Mouse (Mus musculus): Measurements from ENCODE around the gene Coro2b. TPM values are rescaled to one million over a fixed set of nuclear protein-coding genes. Genes with fewer than 3 reads are reported as not detected.

The Coro2b gene
- polyA plus RNA-seq, 1 experiment from 2014 or later, result 1.9 TPM

DNA sequence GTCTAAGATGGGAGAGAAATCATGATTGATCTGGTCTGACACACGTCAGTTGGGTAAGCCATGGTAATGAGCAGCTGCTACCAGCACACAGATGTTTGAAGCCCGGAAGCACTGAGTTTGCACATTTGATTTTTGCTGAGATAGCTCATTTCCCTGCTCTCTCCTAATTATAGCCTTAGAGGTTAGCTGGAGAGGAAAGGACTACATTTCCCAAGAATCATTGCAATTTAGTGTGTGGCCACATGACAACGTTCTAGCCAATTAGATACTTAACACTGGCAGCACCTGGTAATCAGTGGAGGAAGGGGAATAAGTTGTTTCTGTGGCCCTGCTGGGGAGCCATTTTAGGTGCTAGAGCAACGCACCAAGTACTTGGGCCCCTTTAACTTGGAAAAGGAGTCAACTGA lies 26.3 kb downstream of the Coro2b start:
- no peak overlapping the region for H3K4me2 ChIP-seq (ENCODE audit: low read depth, low read length)

GRCm38 (mm10) chr9:62509617-62510016 lies 27.2 kb downstream of the Coro2b start:
- H3K36me3 ChIP-seq (ENCODE audit: control insufficient read depth, insufficient read depth), result no peaks in the 10 kb centered on the region
- 68% methylated on average over 6 of the region's 6 CpGs for WGBS (ENCODE audit: insufficient replicate concordance)

More for the DNA sequence above, 26.3 kb downstream of the Coro2b start:
- H3K9me3 ChIP-seq (replicated peaks; ENCODE audit: control insufficient read depth, low read length), result no peaks in the 10 kb centered on the region
- H3K9ac ChIP-seq (ENCODE audit: low read depth, low read length), result no peak overlapping the region
- peak; percentile 35; the same call in 1 of the 2 replicates for ATAC-seq (ENCODE audit: low read depth)
- H3K36me3 ChIP-seq (ENCODE audit: control insufficient read depth, insufficient read depth), result no peaks in the 10 kb centered on the region
- H3K4me3 ChIP-seq (ENCODE audit: low read depth, low read length), result no peak overlapping the region
- H3K27me3 ChIP-seq (ENCODE audit: control insufficient read depth, insufficient read depth, low read depth, low read length), result no peaks in the 10 kb centered on the region
- H3K27ac ChIP-seq (ENCODE audit: low read length), result no peak overlapping the region
- H3K4me1 ChIP-seq (ENCODE audit: control insufficient read depth, low read depth, low read length), result no peaks in the 10 kb centered on the region
- WGBS (ENCODE audit: insufficient replicate concordance), result 30% methylated on average over 4 of the region's 4 CpGs

DNA sequence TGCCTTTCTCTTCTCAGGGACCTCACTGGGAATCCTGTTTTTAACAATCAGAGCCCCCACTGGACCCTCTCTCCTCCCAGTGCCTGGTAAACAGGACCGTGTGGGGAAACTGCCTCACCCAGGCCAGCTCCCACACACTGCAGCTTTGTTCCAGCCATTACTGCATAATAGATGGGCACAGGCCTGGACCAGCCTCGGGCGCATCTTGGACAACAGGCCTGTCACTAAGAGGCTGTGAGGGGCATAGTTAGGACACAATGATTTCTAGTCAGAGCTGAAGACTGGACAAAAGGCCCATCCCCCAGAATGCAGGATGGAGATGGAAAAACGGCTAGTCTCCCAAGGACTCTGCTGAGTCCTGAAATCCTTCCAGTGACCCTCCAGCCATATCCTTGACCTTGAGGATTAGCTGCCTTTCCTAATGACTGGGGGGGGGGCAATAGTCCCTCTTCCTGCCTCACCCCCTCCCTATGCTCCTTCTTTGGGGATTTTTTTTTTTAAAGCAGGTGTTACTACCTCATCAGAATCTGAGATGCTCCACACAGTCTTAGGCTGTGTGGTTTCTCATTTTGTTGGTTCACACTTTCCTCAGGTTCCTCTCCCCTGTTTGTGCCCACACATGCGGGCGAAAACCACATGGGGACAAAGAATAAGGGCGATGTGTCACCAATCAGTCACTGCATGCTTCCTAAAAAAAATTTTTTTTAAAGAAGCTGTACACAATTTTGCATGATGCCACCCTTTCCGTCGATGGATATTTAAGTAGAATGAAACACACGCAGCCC lies 27.9 kb downstream of the Coro2b start:
- Histone ChIP-seq H3K4me1 (ENCODE audit: control insufficient read depth, low read depth, low read length) (no peaks in the 10 kb centered on the region), H3K9ac (ENCODE audit: low read depth, low read length) (no peak overlapping the region), H3K27ac (ENCODE audit: low read length) (no peak overlapping the region), H3K4me2 (ENCODE audit: low read depth, low read length) (no peak overlapping the region), H3K4me3 (ENCODE audit: low read depth, low read length) (no peak overlapping the region), H3K27me3 (ENCODE audit: control insufficient read depth, insufficient read depth, low read depth, low read length) (no peaks in the 10 kb centered on the region), H3K9me3 (replicated peaks; ENCODE audit: control insufficient read depth, low read length) (no peaks in the 10 kb centered on the region), H3K36me3 (ENCODE audit: control insufficient read depth, insufficient read depth) (no peaks in the 10 kb centered on the region)
- 57% methylated on average over 10 of the region's 10 CpGs for WGBS (ENCODE audit: insufficient replicate concordance)
- ATAC-seq (ENCODE audit: low read depth), result no peak

More at GRCm38 (mm10) chr9:62509617-62510016, 27.2 kb downstream of the Coro2b start:
- Histone ChIP-seq H3K9ac (ENCODE audit: low read depth, low read length) (no peak overlapping the region), H3K9me3 (replicated peaks; ENCODE audit: control insufficient read depth, low read length) (no peaks in the 10 kb centered on the region), H3K4me3 (ENCODE audit: low read depth, low read length) (no peak overlapping the region), H3K4me2 (ENCODE audit: low read depth, low read length) (no peak overlapping the region), H3K27ac (ENCODE audit: low read length) (no peak overlapping the region), H3K27me3 (ENCODE audit: control insufficient read depth, insufficient read depth, low read depth, low read length) (no peaks in the 10 kb centered on the region), H3K4me1 (ENCODE audit: control insufficient read depth, low read depth, low read length) (no peaks in the 10 kb centered on the region)
- no peak for ATAC-seq (ENCODE audit: low read depth)

DNA sequence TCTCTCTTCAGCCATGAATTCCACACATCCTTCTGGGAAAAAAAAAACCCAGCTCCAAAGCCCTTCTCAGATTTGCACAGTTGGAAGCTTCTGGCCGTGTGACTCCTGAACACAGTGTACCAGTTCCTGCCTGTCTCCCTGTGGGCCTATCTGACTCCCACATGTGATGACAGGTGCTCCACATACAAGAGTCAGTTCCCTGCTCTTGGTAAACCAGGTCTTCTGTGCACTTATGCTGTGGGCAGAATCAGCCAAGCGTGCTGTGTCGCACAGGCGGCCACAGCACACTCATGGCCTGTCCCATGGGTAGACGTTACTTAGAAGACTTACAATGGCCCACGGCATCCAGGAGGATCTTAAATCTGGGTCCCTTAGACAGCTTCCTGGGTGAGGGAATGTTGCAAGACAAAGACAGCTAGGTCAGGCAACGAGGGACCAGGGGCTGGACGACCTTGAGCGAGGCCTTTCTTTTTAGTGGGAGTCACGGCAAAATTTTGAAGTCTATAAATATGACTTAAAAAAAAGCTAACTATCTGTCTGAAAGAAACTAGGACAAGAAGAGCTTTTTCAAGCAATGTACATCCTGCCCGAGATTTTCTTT lies 30.3 kb downstream of the Coro2b start:
- no peak overlapping the region for H3K27ac ChIP-seq (ENCODE audit: low read length)
- ATAC-seq (ENCODE audit: low read depth), result no peak
- H3K27me3 ChIP-seq (ENCODE audit: control insufficient read depth, insufficient read depth, low read depth, low read length), result no peaks in the 10 kb centered on the region
- H3K4me3 ChIP-seq (ENCODE audit: low read depth, low read length), result no peak overlapping the region
- WGBS (ENCODE audit: insufficient replicate concordance), result 65% methylated on average over 11 of the region's 11 CpGs
- no peaks in the 10 kb centered on the region for H3K36me3 ChIP-seq (ENCODE audit: control insufficient read depth, insufficient read depth)
- no peak overlapping the region for H3K9ac ChIP-seq (ENCODE audit: low read depth, low read length)
- no peaks in the 10 kb centered on the region for H3K9me3 ChIP-seq (replicated peaks; ENCODE audit: control insufficient read depth, low read length)
- H3K4me1 ChIP-seq (ENCODE audit: control insufficient read depth, low read depth, low read length), result no peaks in the 10 kb centered on the region
- no peak overlapping the region for H3K4me2 ChIP-seq (ENCODE audit: low read depth, low read length)

- WGBS (ENCODE audit: insufficient replicate concordance), result 53% methylated on average over 7 of the region's 7 CpGs
- Histone ChIP-seq H3K27ac (ENCODE audit: low read length) (no peak overlapping the region), H3K4me1 (ENCODE audit: control insufficient read depth, low read depth, low read length) (no peaks in the 10 kb centered on the region), H3K4me3 (ENCODE audit: low read depth, low read length) (no peak overlapping the region), H3K9ac (ENCODE audit: low read depth, low read length) (no peak overlapping the region), H3K4me2 (ENCODE audit: low read depth, low read length) (no peak overlapping the region), H3K9me3 (replicated peaks; ENCODE audit: control insufficient read depth, low read length) (no peaks in the 10 kb centered on the region), H3K27me3 (ENCODE audit: control insufficient read depth, insufficient read depth, low read depth, low read length) (no peaks in the 10 kb centered on the region), H3K36me3 (ENCODE audit: control insufficient read depth, insufficient read depth) (no peaks in the 10 kb centered on the region)
- ATAC-seq (ENCODE audit: low read depth), result no peak
Observed at GRCm38 (mm10) chr9:62504129-62504528, 32.7 kb downstream of the Coro2b start.

GRCm38 (mm10) chr9:62502361-62502760 lies 34.5 kb downstream of the Coro2b start:
- ATAC-seq (ENCODE audit: low read depth), result no peak
- no peaks in the 10 kb centered on the region for H3K9me3 ChIP-seq (replicated peaks; ENCODE audit: control insufficient read depth, low read length)
- no peak overlapping the region for H3K4me2 ChIP-seq (ENCODE audit: low read depth, low read length)
- WGBS (ENCODE audit: insufficient replicate concordance), result 46% methylated on average over 2 of the region's 2 CpGs
- H3K4me3 ChIP-seq (ENCODE audit: low read depth, low read length), result no peak overlapping the region
- no peak overlapping the region for H3K9ac ChIP-seq (ENCODE audit: low read depth, low read length)
- H3K27ac ChIP-seq (ENCODE audit: low read length), result no peak overlapping the region
- no peaks in the 10 kb centered on the region for H3K27me3 ChIP-seq (ENCODE audit: control insufficient read depth, insufficient read depth, low read depth, low read length)
- no peaks in the 10 kb centered on the region for H3K36me3 ChIP-seq (ENCODE audit: control insufficient read depth, insufficient read depth)
- H3K4me1 ChIP-seq (ENCODE audit: control insufficient read depth, low read depth, low read length), result no peaks in the 10 kb centered on the region

- no peaks in the 10 kb centered on the region for H3K36me3 ChIP-seq (ENCODE audit: control insufficient read depth, insufficient read depth)
- no peak for ATAC-seq (ENCODE audit: low read depth)
- H3K9me3 ChIP-seq (replicated peaks; ENCODE audit: control insufficient read depth, low read length), result no peaks in the 10 kb centered on the region
- no peak overlapping the region for H3K9ac ChIP-seq (ENCODE audit: low read depth, low read length)
- H3K27ac ChIP-seq (ENCODE audit: low read length), result no peak overlapping the region
- H3K27me3 ChIP-seq (ENCODE audit: control insufficient read depth, insufficient read depth, low read depth, low read length), result no peaks in the 10 kb centered on the region
- H3K4me2 ChIP-seq (ENCODE audit: low read depth, low read length), result no peak overlapping the region
- H3K4me1 ChIP-seq (ENCODE audit: control insufficient read depth, low read depth, low read length), result no peaks in the 10 kb centered on the region
- WGBS (ENCODE audit: insufficient replicate concordance), result 65% methylated on average over 3 of the region's 3 CpGs
- H3K4me3 ChIP-seq (ENCODE audit: low read depth, low read length), result no peak overlapping the region
Observed at GRCm38 (mm10) chr9:62501566-62501965, 35.3 kb downstream of the Coro2b start.

- ATAC-seq (ENCODE audit: low read depth), result no peak
- Histone ChIP-seq H3K27me3 (ENCODE audit: control insufficient read depth, insufficient read depth, low read depth, low read length) (no peaks in the 10 kb centered on the region), H3K4me2 (ENCODE audit: low read depth, low read length) (no peak overlapping the region), H3K4me1 (ENCODE audit: control insufficient read depth, low read depth, low read length) (no peaks in the 10 kb centered on the region), H3K9me3 (replicated peaks; ENCODE audit: control insufficient read depth, low read length) (no peaks in the 10 kb centered on the region), H3K4me3 (ENCODE audit: low read depth, low read length) (no peak overlapping the region), H3K9ac (ENCODE audit: low read depth, low read length) (no peak overlapping the region), H3K36me3 (ENCODE audit: control insufficient read depth, insufficient read depth) (no peaks in the 10 kb centered on the region), H3K27ac (ENCODE audit: low read length) (no peak overlapping the region)
- 48% methylated on average over 4 of the region's 4 CpGs for WGBS (ENCODE audit: insufficient replicate concordance)
Observed at GRCm38 (mm10) chr9:62500007-62500406, 36.8 kb downstream of the Coro2b start.

DNA sequence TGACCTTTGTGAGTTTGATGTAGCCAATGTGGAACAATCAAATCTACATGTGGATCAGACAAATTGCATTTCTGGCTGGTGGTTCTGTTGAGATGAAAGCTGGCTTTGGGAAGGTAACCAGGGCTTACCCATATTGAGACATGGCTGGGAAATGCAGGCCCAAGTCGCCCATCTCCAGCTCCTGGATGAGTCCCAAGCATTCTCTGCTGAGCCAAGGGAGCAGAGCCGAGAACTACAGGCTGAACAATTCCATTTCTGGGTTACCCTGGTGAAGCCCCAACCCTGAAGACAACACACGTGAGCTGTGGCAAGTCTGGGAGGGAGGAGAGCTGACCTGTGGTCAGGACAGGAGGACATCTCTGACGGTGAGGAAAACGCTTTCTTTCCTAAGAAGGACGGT lies 37.9 kb downstream of the Coro2b start:
- H3K4me2 ChIP-seq (ENCODE audit: low read depth, low read length), result no peak overlapping the region
- ATAC-seq (ENCODE audit: low read depth), result no peak
- no peak overlapping the region for H3K27ac ChIP-seq (ENCODE audit: low read length)
- H3K4me1 ChIP-seq (ENCODE audit: control insufficient read depth, low read depth, low read length), result no peaks in the 10 kb centered on the region
- H3K27me3 ChIP-seq (ENCODE audit: control insufficient read depth, insufficient read depth, low read depth, low read length), result no peaks in the 10 kb centered on the region
- H3K36me3 ChIP-seq (ENCODE audit: control insufficient read depth, insufficient read depth), result no peaks in the 10 kb centered on the region
- no peaks in the 10 kb centered on the region for H3K9me3 ChIP-seq (replicated peaks; ENCODE audit: control insufficient read depth, low read length)
- H3K4me3 ChIP-seq (ENCODE audit: low read depth, low read length), result no peak overlapping the region
- WGBS (ENCODE audit: insufficient replicate concordance), result 58% methylated on average over 6 of the region's 6 CpGs
- no peak overlapping the region for H3K9ac ChIP-seq (ENCODE audit: low read depth, low read length)
